Comparison of ENCODE assay signal across 8 mouse cellular contexts in the genomic region with DNA sequence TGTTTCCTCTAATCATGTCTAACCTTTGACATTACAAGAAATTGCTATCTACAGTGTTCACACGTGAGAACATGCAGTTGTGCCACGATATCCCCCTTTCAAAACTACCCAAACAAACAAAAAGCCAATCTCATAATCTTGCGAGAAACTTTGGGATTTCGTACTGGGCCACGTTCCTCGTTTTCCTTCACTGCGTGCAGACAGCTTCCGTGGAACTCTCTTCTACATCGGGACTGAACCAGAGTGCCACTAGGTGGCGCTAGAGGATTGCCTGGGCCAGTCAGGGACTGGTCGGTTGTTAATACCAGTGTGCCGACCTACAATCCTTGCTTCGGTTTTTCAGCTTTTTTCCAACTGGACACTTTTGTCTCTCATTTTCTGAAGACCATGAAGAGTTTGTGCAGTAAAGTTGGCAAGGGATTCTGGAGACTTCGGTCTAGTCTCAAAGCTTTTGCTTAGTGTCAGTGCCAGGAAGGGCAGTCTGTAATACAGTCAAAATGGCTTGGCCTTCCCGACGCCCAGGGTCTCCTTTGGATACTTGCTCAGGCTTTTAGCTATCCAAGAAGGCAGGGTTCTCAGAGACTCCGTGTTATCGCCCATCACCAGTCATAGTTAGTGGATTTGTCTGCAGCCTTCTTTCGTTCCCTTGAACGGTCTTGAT. TPM values are rescaled to one million over a fixed set of nuclear protein-coding genes. Genes with fewer than 3 reads are reported as not detected.
DNase-seq lines count a peak whose midpoint lies in the region; ATAC-seq lines count a peak whose summit lies in the region.

No protein-coding gene starts in this region.

- peak overlapping the region; percentile 26; the same call in 1 of the 2 replicates for H3K4me2 ChIP-seq in intestine, embryonic 16.5 days (ENCODE audit: low read depth, low read length)
- peak overlapping the region; percentile 25; the same call in 1 of the 2 replicates for H3K4me2 ChIP-seq in midbrain, embryonic 11.5 days

- WGBS in embryonic facial prominence, embryonic 10.5 days: 21% methylated on average over 20 of the region's 20 CpGs
- WGBS in intestine, embryonic 16.5 days: 18% methylated on average over 20 of the region's 20 CpGs
- 18% methylated on average over 20 of the region's 20 CpGs for WGBS in midbrain, embryonic 11.5 days

- H3K9ac ChIP-seq in intestine, embryonic 16.5 days (ENCODE audit: low read depth, low read length): 0 out of 2 replicates have a peak overlapping the region, but pooled peaks have one; percentile 33
- H3K9ac ChIP-seq in midbrain, embryonic 11.5 days (ENCODE audit: low read length): no peak overlapping the region; the same call in 1 of the 2 replicates

- peak overlapping the region; percentile 6; the same call in 1 of the 2 replicates for H3K4me3 ChIP-seq in embryonic facial prominence, embryonic 10.5 days
- no peak overlapping the region for H3K4me3 ChIP-seq in intestine, embryonic 16.5 days (ENCODE audit: low read length)
- no peak overlapping the region for H3K4me3 ChIP-seq in midbrain, embryonic 11.5 days (ENCODE audit: low read depth, low read length)

- intact Hi-C loops in left cerebral cortex, postnatal 36 days (cut with DNase I): loop anchor here (2.0 kb wide), 1 partner anchor 306 kb away; no protein-coding TSS in a partner anchor

- H3K4me1 ChIP-seq in embryonic facial prominence, embryonic 10.5 days: peaks cover 8% of the 10 kb centered on the region; the same call in 1 of the 2 replicates
- H3K4me1 ChIP-seq in intestine, embryonic 16.5 days (ENCODE audit: control insufficient read depth, insufficient read depth, low read length): peaks cover 3% of the 10 kb centered on the region; the same call in 1 of the 2 replicates
- peaks cover 16% of the 10 kb centered on the region for H3K4me1 ChIP-seq in midbrain, embryonic 11.5 days (ENCODE audit: control insufficient read depth, insufficient read depth, low read length)

- H3K36me3 ChIP-seq in embryonic facial prominence, embryonic 10.5 days (replicated peaks): no peaks in the 10 kb centered on the region
- no peaks in the 10 kb centered on the region for H3K36me3 ChIP-seq in intestine, embryonic 16.5 days (ENCODE audit: control insufficient read depth, insufficient read depth, low read length)
- no peaks in the 10 kb centered on the region for H3K36me3 ChIP-seq in midbrain, embryonic 11.5 days (ENCODE audit: control insufficient read depth, insufficient read depth, low read length)

- peaks cover 4% of the 10 kb centered on the region; the same call in 1 of the 2 replicates for H3K27me3 ChIP-seq in embryonic facial prominence, embryonic 10.5 days (replicated peaks; ENCODE audit: low read depth, poor library complexity, severe bottlenecking)
- no peaks in the 10 kb centered on the region for H3K27me3 ChIP-seq in intestine, embryonic 16.5 days (replicated peaks; ENCODE audit: control insufficient read depth, insufficient read depth, low read length)
- no peaks in the 10 kb centered on the region; the same call in 1 of the 2 replicates for H3K27me3 ChIP-seq in midbrain, embryonic 11.5 days (ENCODE audit: control insufficient read depth, insufficient read depth, low read length)

- H3K27ac ChIP-seq in embryonic facial prominence, embryonic 10.5 days (replicated peaks): no peak overlapping the region
- H3K27ac ChIP-seq in intestine, embryonic 16.5 days (ENCODE audit: low read length): no peak overlapping the region
- no peak overlapping the region for H3K27ac ChIP-seq in midbrain, embryonic 11.5 days (ENCODE audit: low read depth, low read length)

- DNase-seq in adrenal gland, postnatal 10 days: peak; percentile 94
- DNase-seq in embryonic facial prominence, embryonic 10.5 days (ENCODE audit: low spot score): peak; percentile 91
- peak; percentile 34 for DNase-seq in gonadal fat pad, adult 2 months (ENCODE audit: low read depth)
- peak; percentile 78 to 80 for DNase-seq in left cerebral cortex, postnatal 36 days (ENCODE audit: low spot score in 2 of 2)
- DNase-seq in midbrain, embryonic 11.5 days (ENCODE audit: low spot score, missing footprints): peak; percentile 99
- peak; percentile 92 for DNase-seq in right cerebral cortex, postnatal 4 days
- peak; percentile 70 for DNase-seq in yolk sac, embryonic 10.5 days (ENCODE audit: low spot score)

- no peaks in the 10 kb centered on the region for H3K9me3 ChIP-seq in embryonic facial prominence, embryonic 10.5 days
- no peaks in the 10 kb centered on the region for H3K9me3 ChIP-seq in intestine, embryonic 16.5 days (ENCODE audit: control insufficient read depth, low read length)
- no peaks in the 10 kb centered on the region for H3K9me3 ChIP-seq in midbrain, embryonic 11.5 days (ENCODE audit: control insufficient read depth, low read length)

- peak; percentile 92 for ATAC-seq in intestine, embryonic 16.5 days
- ATAC-seq in midbrain, embryonic 11.5 days (ENCODE audit: low FRiP score): peak; percentile 79

RNA-seq across cellular contexts. Expression of gene Tnfrsf13b, which starts 22.2 kb away (rescaled TPM):
- 1 to 10 TPM; 1.8 to 2.5 TPM for total RNA-seq in adrenal gland, postnatal 10 days (2021)
- polyA plus RNA-seq in embryonic facial prominence, embryonic 10.5 days (2016; fragmentation: Nextera tagmentation; extraction: Ambion mirVana): 0.86 and 1.2 TPM in 2 replicates
- polyA plus RNA-seq in gonadal fat pad, adult 2 months (2012; rRNA removed): 3.1 and 5.0 TPM in 2 replicates
- 1.8 and 2.5 TPM in 2 replicates for polyA plus RNA-seq in intestine, embryonic 16.5 days (2015; fragmentation: Nextera tagmentation; extraction: Ambion mirVana)
- total RNA-seq in left cerebral cortex, postnatal 36 days (2021): 1 to 10 TPM in 1 of 2 experiments, under 1 TPM in 1; 0.96 to 1.9 TPM
- 1.1 and 1.4 TPM in 2 replicates for polyA plus RNA-seq in midbrain, embryonic 11.5 days (2014; fragmentation: Nextera tagmentation; extraction: Ambion mirVana)

Comparison
In these comparisons a context has a peak if more than half of its experiments do, and no peak if none do; other contexts are left out.
1. DNase-seq: peak in every context shown above with its lines; median percentile 99 in midbrain, embryonic 11.5 days; 94 in adrenal gland, postnatal 10 days; 92 in right cerebral cortex, postnatal 4 days; 91 in embryonic facial prominence, embryonic 10.5 days; 79 in left cerebral cortex, postnatal 36 days; 70 in yolk sac, embryonic 10.5 days; 34 in gonadal fat pad, adult 2 months.